Mouse (Mus musculus) kidney, adult 2 months (tissue): ENCODE measurements around the gene Cerkl.

ENCODE experiments used
- CTCF ChIP-seq: fragments of 200-500 bp; conservative IDR thresholded peaks from 2 replicates; pipeline ENCODE4 v1.5.1; 2011; ENCODE audit warnings: low read depth, mild to moderate bottlenecking, control low read depth, low read length, moderate library complexity, mixed read lengths; ENCODE audit not compliant: insufficient read depth, insufficient read length
- POLR2A ChIP-seq: fragments of 200-500 bp; IDR thresholded peaks from one replicate; pipeline ENCODE4 v1.6.1; 2011; ENCODE audit warnings: low read depth, low read length, control low read depth

DNA sequence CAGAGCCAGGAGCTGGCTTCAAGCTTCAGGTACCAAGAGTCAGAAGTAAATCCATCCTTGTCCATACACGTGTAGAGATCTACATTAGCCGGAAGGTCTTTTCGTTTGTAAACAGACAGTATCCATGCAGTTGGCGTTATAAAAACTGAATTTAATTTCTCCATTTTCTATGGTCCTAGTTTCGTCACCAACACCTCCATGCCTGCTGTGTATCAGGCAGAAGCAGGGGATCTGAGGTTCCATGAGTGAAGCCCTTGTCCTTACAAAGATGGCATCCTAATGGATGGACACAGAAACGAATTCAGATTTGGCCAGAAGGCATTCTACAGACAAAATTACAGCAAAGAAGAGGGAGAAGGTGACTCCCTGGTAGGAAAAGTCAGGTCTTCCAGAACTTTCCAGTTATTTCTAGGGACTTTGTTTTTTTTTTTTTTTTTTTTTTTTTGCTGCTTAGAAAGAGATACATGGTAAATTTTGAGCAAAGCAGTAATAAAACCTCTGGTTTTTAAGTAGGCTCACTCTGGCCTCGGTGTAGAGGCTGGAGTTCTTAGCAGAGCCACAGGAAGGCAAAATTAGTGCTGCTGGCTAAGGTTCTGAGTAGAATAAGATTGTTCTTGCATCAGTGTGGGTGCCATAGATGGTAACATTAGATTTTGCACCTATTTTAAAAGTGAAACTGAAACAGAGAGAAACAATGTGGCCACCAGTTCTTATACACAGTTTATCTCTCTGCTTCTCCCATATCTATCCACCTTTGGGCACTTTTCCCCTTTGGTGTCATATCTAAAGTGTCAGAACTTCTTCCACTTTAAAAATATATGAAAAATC is 85.0 kb downstream of the Cerkl start:
- TF ChIP-seq CTCF (no peak), POLR2A (no peak)
